12 mouse cellular contexts compared by ENCODE assay signal in genomic region chr4:132972556-132972955, GRCm38 (mm10). TPM values are rescaled to one million over a fixed set of nuclear protein-coding genes. Genes with fewer than 3 reads are reported as not detected.
"Had no signal": no experiment of that assay in that cellular context is flagged by ENCODE, and none has a peak within 500 bp of the region (broad histone marks: within the 10 kb centered on the region; RNA-seq: fewer than 3 reads in every experiment).

No protein-coding gene starts in this region.

- H3K4me2 ChIP-seq: limb, embryonic 12.5 days; liver, embryonic 15.5 days; midbrain, embryonic 11.5 days had no signal

- ATAC-seq: hindbrain, embryonic 16.5 days; intestine, postnatal 0 days had no signal

- H3K4me3 ChIP-seq: limb, embryonic 12.5 days; liver, embryonic 15.5 days had no signal

- H3K27ac ChIP-seq: limb, embryonic 12.5 days; liver, embryonic 15.5 days had no signal

- DNase-seq: kidney, adult 8-10 months; kidney, postnatal 25 days; layer of hippocampus, adult 9-11 months; layer of hippocampus, postnatal 36 days; lung, postnatal 4 days; right cerebral cortex, postnatal 14 days had no signal

- H3K9ac ChIP-seq: limb, embryonic 12.5 days; liver, embryonic 15.5 days had no signal

- H3K9me3 ChIP-seq: limb, embryonic 12.5 days; liver, embryonic 15.5 days had no signal

- H3K36me3 ChIP-seq: limb, embryonic 12.5 days; liver, embryonic 15.5 days had no signal

RNA-seq across cellular contexts. Expression of gene Fgr, which starts 1.3 kb away (rescaled TPM):
- polyA plus RNA-seq: midbrain, embryonic 11.5 days; neural tube, embryonic 14.5 days had no signal
